Mouse (Mus musculus) liver, embryonic 14.5 days (tissue): Measurements from ENCODE around the gene 4931428F04Rik. TPM values are rescaled to one million over a fixed set of nuclear protein-coding genes. Genes with fewer than 3 reads are reported as not detected.

Experiments used
- ATAC-seq: fragments of 200-750 bp; cut with Nextera tagmentation; 2 replicates; pipeline ENCODE4 v1.8.0; 2017; ENCODE audit warnings: moderate number of reproducible peaks, mild to moderate bottlenecking, moderate library complexity; ENCODE audit not compliant: insufficient read depth
- DNase-seq, 3 experiments: peaks; one replicate each; pipeline ENCODE4 v3.0.0-alpha.2; 2012 to 2013; ENCODE audit warnings: low read depth in 3 of 3, low spot score in 3 of 3
- H3K27ac ChIP-seq: fragments of 300-500 bp; sonication (generic); 2 replicates; pipeline ENCODE4 v1.5.1; 2014; ENCODE audit warnings: moderate library complexity, mild to moderate bottlenecking, control low read depth, inconsistent platforms
- H3K27me3 ChIP-seq: fragments of 300-500 bp; sonication (generic); 2 replicates; pipeline ENCODE4 v1.6.1; 2014; ENCODE audit warnings: mild to moderate bottlenecking, low read length, moderate library complexity; ENCODE audit not compliant: control insufficient read depth, insufficient read depth
- H3K36me3 ChIP-seq: fragments of 300-500 bp; sonication (generic); replicated peaks from 2 replicates; pipeline ENCODE4 v1.6.1; 2014; ENCODE audit warnings: low read depth; ENCODE audit not compliant: control insufficient read depth, insufficient read depth
- H3K4me1 ChIP-seq, 2 experiments: fragments of 200-500 bp in 1 of 2; fragments of 300-500 bp in 1 of 2; sonication (generic) in 1 of 2; replicated peaks; 2 replicates each; pipeline ENCODE4 v1.6.1; 2012 to 2014; ENCODE audit warnings: antibody characterized with exemption in 1 of 2, inconsistent platforms in 1 of 2, low read length in 1 of 2; ENCODE audit not compliant: control insufficient read depth in 2 of 2, insufficient read depth in 2 of 2
- H3K4me2 ChIP-seq: fragments of 300-500 bp; sonication (generic); 2 replicates; pipeline ENCODE4 v1.6.1; 2014; ENCODE audit warnings: low read depth, mild to moderate bottlenecking, control low read depth, moderate library complexity
- H3K4me3 ChIP-seq, 2 experiments: fragments of 200-500 bp in 1 of 2; fragments of 300-500 bp in 1 of 2; sonication (generic) in 1 of 2; 2 replicates each; pipeline ENCODE4 v1.5.1; 2012 to 2014; ENCODE audit warnings: low read depth in 2 of 2, low read length in 2 of 2, mild to moderate bottlenecking in 2 of 2, control low read depth in 1 of 2, inconsistent platforms in 1 of 2, moderate library complexity in 1 of 2; ENCODE audit not compliant: insufficient read depth in 1 of 2
- H3K9ac ChIP-seq: fragments of 300-500 bp; sonication (generic); replicated peaks from 2 replicates; pipeline ENCODE4 v1.6.1; 2014; ENCODE audit warnings: mild to moderate bottlenecking, control low read depth, moderate library complexity
- H3K9me3 ChIP-seq: fragments of 300-500 bp; sonication (generic); 2 replicates; pipeline ENCODE4 v1.6.1; 2016; ENCODE audit warnings: low read length, mixed read lengths; ENCODE audit not compliant: control insufficient read depth
- CTCF ChIP-seq: IDR thresholded peaks from 2 replicates; pipeline ENCODE4 v1.5.1; 2016; ENCODE audit warnings: antibody characterized with exemption, low read depth, control low read depth
- EP300 ChIP-seq: IDR thresholded peaks from 2 replicates; pipeline ENCODE4 v1.6.1; 2016; ENCODE audit warnings: antibody characterized with exemption, low read depth
- WGBS: fragments of 180-500 bp; shearing (Covaris S2); extraction: QIAGEN DNeasy Blood & Tissue Kit; methylation state at CpG from one replicate; pipeline ENCODE4 v1.1.7; 2014; ENCODE audit not compliant: insufficient replicate concordance; 5-methylcytosine and 5-hydroxymethylcytosine counted together
- polyA plus RNA-seq, 2 experiments: library from polyadenylated mRNA; depleted of rRNA in 1 of 2; stranded (reverse) in 1 of 2; unstranded in 1 of 2; fragments of >200 nt; fragmentation: Nextera tagmentation in 1 of 2; extraction: Ambion mirVana in 1 of 2; gene quantifications; 2 replicates each; pipeline versions ENCODE4 v1.2.1 to v1.2.3; 2012 to 2014

4931428F04Rik gene
- polyA plus RNA-seq, 2 experiments, result 0.62 to 1.3 TPM

GRCm38 (mm10) chr8:105312891-105313481 is 23.3 kb upstream of the 4931428F04Rik start:
- H3K4me2 ChIP-seq, result peak overlapping the region; percentile 51
- ATAC-seq, result peak; percentile 59
- H3K36me3 ChIP-seq, result peaks cover 76% of the 10 kb centered on the region
- peaks cover 26 to 28% of the 10 kb centered on the region in 2 experiments for H3K4me1 ChIP-seq
- H3K9me3 ChIP-seq, result no peaks in the 10 kb centered on the region
- H3K9ac ChIP-seq, result peak overlapping the region; percentile 32
- WGBS, result 42% methylated on average over 8 of the region's 8 CpGs
- H3K27me3 ChIP-seq, result no peaks in the 10 kb centered on the region
- TF ChIP-seq CTCF, result no peak
- TF ChIP-seq EP300, result peak; percentile 78
- H3K4me3 ChIP-seq, result no peak overlapping the region
- peak overlapping the region; percentile 51 for H3K27ac ChIP-seq
- no peak for DNase-seq

GRCm38 (mm10) chr8:105311718-105312117 is 22.1 kb upstream of the 4931428F04Rik start:
- Histone ChIP-seq H3K9me3 (no peaks in the 10 kb centered on the region), H3K4me2 (no peak overlapping the region), H3K9ac (no peak overlapping the region), H3K4me3 (no peak overlapping the region), H3K4me1 (peaks cover 26 to 28% of the 10 kb centered on the region in 2 experiments), H3K27ac (peak overlapping the region; percentile 36; the same call in 1 of the 2 replicates), H3K27me3 (no peaks in the 10 kb centered on the region), H3K36me3 (peaks cover 77% of the 10 kb centered on the region)
- DNase-seq (peak in 1 of 3 experiments; percentile 61), ATAC-seq (peak; percentile 56)
- 15% methylated on average over 1 of the region's 1 CpGs for WGBS
- peak; percentile 62; the same call in 1 of the 2 replicates for TF ChIP-seq EP300
- peak; percentile 62 for TF ChIP-seq CTCF

- 88% methylated on average over 8 of the region's 8 CpGs for WGBS
Measured at GRCm38 (mm10) chr8:105310118-105310517, 20.5 kb upstream of the 4931428F04Rik start.

GRCm38 (mm10) chr8:105309142-105309847 is 19.6 kb upstream of the 4931428F04Rik start:
- H3K36me3 ChIP-seq, result peaks cover 71% of the 10 kb centered on the region
- H3K4me3 ChIP-seq, result no peak overlapping the region
- TF ChIP-seq CTCF (no peak), EP300 (no peak)
- no peaks in the 10 kb centered on the region for H3K27me3 ChIP-seq
- no peaks in the 10 kb centered on the region for H3K9me3 ChIP-seq
- no peak for DNase-seq
- WGBS, result 86% methylated on average over 15 of the region's 15 CpGs
- H3K4me1 ChIP-seq, result peaks cover 30 to 40% of the 10 kb centered on the region in 2 experiments
- no peak overlapping the region for H3K9ac ChIP-seq
- ATAC-seq, result no peak
- H3K27ac ChIP-seq, result no peak overlapping the region
- no peak overlapping the region for H3K4me2 ChIP-seq

More at GRCm38 (mm10) chr8:105310118-105310517, 20.5 kb upstream of the 4931428F04Rik start:
- Histone ChIP-seq H3K9ac (no peak overlapping the region), H3K4me2 (no peak overlapping the region), H3K9me3 (no peaks in the 10 kb centered on the region), H3K27ac (no peak overlapping the region), H3K4me1 (peaks cover 30 to 35% of the 10 kb centered on the region in 2 experiments), H3K4me3 (no peak overlapping the region), H3K36me3 (peaks cover 71% of the 10 kb centered on the region), H3K27me3 (no peaks in the 10 kb centered on the region)
- DNase-seq, result no peak
- TF ChIP-seq CTCF, result no peak
- TF ChIP-seq EP300, result no peak
- no peak for ATAC-seq

GRCm38 (mm10) chr8:105308428-105308827 is 18.8 kb upstream of the 4931428F04Rik start:
- WGBS, result 88% methylated on average over 10 of the region's 10 CpGs
- Histone ChIP-seq H3K4me3 (no peak overlapping the region), H3K9me3 (no peaks in the 10 kb centered on the region), H3K27ac (no peak overlapping the region), H3K9ac (no peak overlapping the region), H3K4me2 (no peak overlapping the region), H3K27me3 (no peaks in the 10 kb centered on the region), H3K36me3 (peaks cover 71% of the 10 kb centered on the region), H3K4me1 (peaks cover 21 to 40% of the 10 kb centered on the region in 2 experiments)
- DNase-seq (no peak), ATAC-seq (no peak)
- no peak for TF ChIP-seq EP300
- no peak for TF ChIP-seq CTCF
